Mouse (Mus musculus) stomach, postnatal 0 days (tissue): ENCODE results near the gene Dusp22. TPM values are rescaled to one million over a fixed set of nuclear protein-coding genes. Genes with fewer than 3 reads are reported as not detected.

ENCODE experiments used
- ATAC-seq: fragments of 200-750 bp; cut with Nextera tagmentation; 2 replicates; pipeline ENCODE4 v1.8.0; 2017; ENCODE audit not compliant: low FRiP score, low TSS enrichment
- DNase-seq: peaks from one replicate; pipeline ENCODE4 v3.0.0-alpha.2; 2016; ENCODE audit warnings: low spot score
- H3K27ac ChIP-seq: fragments of 300-500 bp; sonication (generic); replicated peaks from 2 replicates; pipeline ENCODE4 v1.5.1; 2014; ENCODE audit warnings: mild to moderate bottlenecking, control low read depth
- H3K27me3 ChIP-seq: fragments of 300-500 bp; sonication (generic); 2 replicates; pipeline ENCODE4 v1.6.1; 2014; ENCODE audit warnings: low read length; ENCODE audit not compliant: control insufficient read depth, insufficient read depth
- H3K36me3 ChIP-seq: fragments of 300-500 bp; sonication (generic); 2 replicates; pipeline ENCODE4 v1.6.1; 2014; ENCODE audit warnings: low read length, mixed read lengths; ENCODE audit not compliant: control insufficient read depth, insufficient read depth
- H3K4me1 ChIP-seq: fragments of 300-500 bp; sonication (generic); replicated peaks from 2 replicates; pipeline ENCODE4 v1.6.1; 2014; ENCODE audit warnings: antibody characterized with exemption; ENCODE audit not compliant: control insufficient read depth, insufficient read depth
- H3K4me2 ChIP-seq: fragments of 300-500 bp; sonication (generic); replicated peaks from 2 replicates; pipeline ENCODE4 v1.6.1; 2014; ENCODE audit warnings: low read depth, mild to moderate bottlenecking, control low read depth, moderate library complexity
- H3K4me3 ChIP-seq: fragments of 300-500 bp; sonication (generic); 2 replicates; pipeline ENCODE4 v1.5.1; 2014; ENCODE audit warnings: low read depth, low read length, control low read depth
- H3K9ac ChIP-seq: fragments of 300-500 bp; sonication (generic); 2 replicates; pipeline ENCODE4 v1.6.1; 2014; ENCODE audit warnings: mild to moderate bottlenecking, low read length, control low read depth, mixed read lengths
- H3K9me3 ChIP-seq: fragments of 300-500 bp; sonication (generic); 2 replicates; pipeline ENCODE4 v1.6.1; 2016; ENCODE audit warnings: low read length; ENCODE audit not compliant: control insufficient read depth
- CTCF ChIP-seq: IDR thresholded peaks from 2 replicates; pipeline ENCODE4 v1.5.1; 2016; ENCODE audit warnings: antibody characterized with exemption, low read depth, mild to moderate bottlenecking, moderate library complexity
- EP300 ChIP-seq: optimal IDR thresholded peaks from 2 replicates; pipeline ENCODE3; 2016; ENCODE audit warnings: antibody characterized with exemption
- WGBS: fragments of 180-500 bp; shearing (Covaris S2); extraction: QIAGEN DNeasy Blood & Tissue Kit; methylation state at CpG from one replicate; pipeline ENCODE4 v1.1.7; 2014; 5-methylcytosine and 5-hydroxymethylcytosine counted together
- polyA plus RNA-seq: library from polyadenylated mRNA; unstranded; fragments of >200 nt; fragmentation: Nextera tagmentation; extraction: Ambion mirVana; gene quantifications from 2 replicates; pipeline ENCODE4 v1.2.1, GENCODE M21; 2015

Dusp22 gene
- polyA plus RNA-seq, 1 experiment from 2014 or later, result 49.2 TPM

- Histone ChIP-seq H3K9me3 (no peaks in the 10 kb centered on the region), H3K4me1 (no peaks in the 10 kb centered on the region), H3K27ac (no peak overlapping the region), H3K27me3 (no peaks in the 10 kb centered on the region), H3K4me3 (no peak overlapping the region), H3K9ac (no peak overlapping the region), H3K4me2 (no peak overlapping the region), H3K36me3 (no peaks in the 10 kb centered on the region)
- TF ChIP-seq EP300, result no peak
- no peak for TF ChIP-seq CTCF
- no peak for DNase-seq
- no peak for ATAC-seq
- WGBS, result 69% methylated on average over 6 of the region's 6 CpGs
Measured at GRCm38 (mm10) chr13:30632998-30633397, 26.8 kb upstream of the Dusp22 start.

GRCm38 (mm10) chr13:30636453-30636852 is 23.3 kb upstream of the Dusp22 start:
- Histone ChIP-seq H3K4me3 (no peak overlapping the region), H3K4me1 (no peaks in the 10 kb centered on the region), H3K4me2 (no peak overlapping the region), H3K9ac (no peak overlapping the region), H3K27ac (no peak overlapping the region), H3K36me3 (no peaks in the 10 kb centered on the region), H3K27me3 (no peaks in the 10 kb centered on the region), H3K9me3 (no peaks in the 10 kb centered on the region)
- WGBS, result 68% methylated on average over 4 of the region's 4 CpGs
- no peak for ATAC-seq
- no peak for TF ChIP-seq CTCF
- TF ChIP-seq EP300, result no peak
- DNase-seq, result no peak

- Histone ChIP-seq H3K27me3 (no peaks in the 10 kb centered on the region), H3K27ac (no peak overlapping the region), H3K4me3 (no peak overlapping the region), H3K9ac (no peak overlapping the region), H3K36me3 (no peaks in the 10 kb centered on the region), H3K4me1 (no peaks in the 10 kb centered on the region), H3K4me2 (no peak overlapping the region), H3K9me3 (no peaks in the 10 kb centered on the region)
- DNase-seq (no peak), ATAC-seq (no peak)
- TF ChIP-seq EP300, result no peak
- no peak for TF ChIP-seq CTCF
- 77% methylated on average over 5 of the region's 5 CpGs for WGBS
Measured at GRCm38 (mm10) chr13:30638378-30639115, 21.3 kb upstream of the Dusp22 start.

GRCm38 (mm10) chr13:30642053-30642452 is 17.7 kb upstream of the Dusp22 start:
- Histone ChIP-seq H3K27me3 (no peaks in the 10 kb centered on the region), H3K4me1 (no peaks in the 10 kb centered on the region), H3K27ac (no peak overlapping the region), H3K36me3 (no peaks in the 10 kb centered on the region), H3K9ac (no peak overlapping the region), H3K4me3 (no peak overlapping the region), H3K9me3 (no peaks in the 10 kb centered on the region), H3K4me2 (no peak overlapping the region)
- no peak for DNase-seq
- TF ChIP-seq EP300 (peak; percentile 26), CTCF (no peak)
- 59% methylated on average over 4 of the region's 4 CpGs for WGBS
- ATAC-seq, result no peak

- H3K9ac ChIP-seq, result no peak overlapping the region
Measured at GRCm38 (mm10) chr13:30648461-30648860, 11.3 kb upstream of the Dusp22 start.

GRCm38 (mm10) chr13:30649197-30649596 is 10.6 kb upstream of the Dusp22 start:
- no peak overlapping the region for H3K4me2 ChIP-seq

More at GRCm38 (mm10) chr13:30648461-30648860, 11.3 kb upstream of the Dusp22 start:
- DNase-seq, result no peak
- TF ChIP-seq EP300 (no peak), CTCF (no peak)
- H3K4me1 ChIP-seq, result no peaks in the 10 kb centered on the region
- no peak overlapping the region for H3K27ac ChIP-seq
- H3K9me3 ChIP-seq, result no peaks in the 10 kb centered on the region
- no peaks in the 10 kb centered on the region for H3K36me3 ChIP-seq
- no peak overlapping the region for H3K4me2 ChIP-seq
- ATAC-seq, result no peak
- H3K27me3 ChIP-seq, result no peaks in the 10 kb centered on the region
- H3K4me3 ChIP-seq, result no peak overlapping the region

More at GRCm38 (mm10) chr13:30649197-30649596, 10.6 kb upstream of the Dusp22 start:
- DNase-seq, result no peak
- Histone ChIP-seq H3K27me3 (no peaks in the 10 kb centered on the region), H3K36me3 (no peaks in the 10 kb centered on the region), H3K9ac (no peak overlapping the region), H3K9me3 (no peaks in the 10 kb centered on the region), H3K4me3 (no peak overlapping the region), H3K4me1 (no peaks in the 10 kb centered on the region), H3K27ac (no peak overlapping the region)
- ATAC-seq, result no peak
- 86% methylated on average over 5 of the region's 5 CpGs for WGBS
- TF ChIP-seq EP300, result no peak
- no peak for TF ChIP-seq CTCF
